Mouse (Mus musculus): ENCODE measurements around the gene Fgd6. TPM values are rescaled to one million over a fixed set of nuclear protein-coding genes. Genes with fewer than 3 reads are reported as not detected.

Gene Fgd6
- 4.6 and 5.2 TPM in 2 replicates for polyA plus RNA-seq (2012; rRNA removed)

GRCm38 (mm10) chr10:94035658-94036374 lies at the start of gene Fgd6, which contains the start of gene Vezt:
Gene Fgd6 (plus strand): TSS chr10:94036001.
Gene Vezt (minus strand): TSS chr10:94035817.

GRCm38 (mm10) chr10:94147756-94148531 lies 112.1 kb downstream of the Fgd6 start, which contains the start of gene Nr2c1:
Gene Nr2c1 (plus strand): TSS chr10:94148023.

Other genes with a start within 250 kb of the Fgd6 start
- gene Usp44, start 204.4 kb upstream of the Fgd6 start, polyA plus RNA-seq (2012; rRNA removed) = 0.75 and 0.92 TPM in 2 replicates
- gene Metap2, start 138.9 kb upstream of the Fgd6 start, polyA plus RNA-seq (2012; rRNA removed) = 158 and 165 TPM in 2 replicates
- 48.0 and 56.5 TPM in 2 replicates for gene Vezt, start 184 bp upstream of the Fgd6 start, polyA plus RNA-seq (2012; rRNA removed)
- gene Nr2c1, start 112.0 kb downstream of the Fgd6 start, polyA plus RNA-seq (2012; rRNA removed) = 9.6 and 10.4 TPM in 2 replicates
- gene Ndufa12, start 162.7 kb downstream of the Fgd6 start, polyA plus RNA-seq (2012; rRNA removed) = 273 and 319 TPM in 2 replicates